Mouse (Mus musculus) adrenal gland, postnatal 4 days (tissue): ENCODE results near the gene Cox8a. TPM values are rescaled to one million over a fixed set of nuclear protein-coding genes. Genes with fewer than 3 reads are reported as not detected.

ENCODE experiments used
- DNase-seq, 2 experiments: peaks; one replicate each; pipeline ENCODE4 v3.0.0; 2021 to 2022; ENCODE audit warnings: low spot score in 2 of 2, mixed read lengths in 2 of 2
- long read RNA-seq, 2 experiments: library from polyadenylated mRNA; stranded (forward); transcript quantifications; one replicate each; pipeline ENCODE4 v2.0.0; 2021
- total RNA-seq, 2 experiments: library from RNA; stranded (reverse); gene quantifications; 2 replicates each; pipeline ENCODE4 v1.2.3; 2021

The Cox8a gene
- total RNA-seq, result 100 to 1,000 TPM; 687 to 720 TPM
- long read RNA-seq, experiment 1, transcript Cox8a-201 (2 exons, 550 nt), result major isoform, 827 of 838 reads
- long read RNA-seq, experiment 1, partial matches to known transcripts, result 0 of 838 reads
- long read RNA-seq, experiment 1, other reads (novel, unspliced or antisense), result 11 of 838 reads
- long read RNA-seq, experiment 2, transcript Cox8a-201 (2 exons, 550 nt), result major isoform, 605 of 617 reads
- long read RNA-seq, experiment 2, partial matches to known transcripts, result 4 of 617 reads
- long read RNA-seq, experiment 2, other reads (novel, unspliced or antisense), result 8 of 617 reads

- peak; percentile 84 to 94 for DNase-seq
Observed at GRCm38 (mm10) chr19:7217162-7217925, at the start of gene Cox8a. Cox8a (minus strand) TSS chr19:7217616.

- no peak for DNase-seq
Observed at GRCm38 (mm10) chr19:7266421-7266831, 49.0 kb upstream of the Cox8a start.

GRCm38 (mm10) chr19:7265478-7266191, 48.2 kb upstream of the Cox8a start:
- DNase-seq, result no peak

GRCm38 (mm10) chr19:7264766-7265331, 47.4 kb upstream of the Cox8a start:
- DNase-seq, result no peak

- peak; percentile 49 to 72 for DNase-seq
Observed at GRCm38 (mm10) chr19:7264088-7264765, 46.8 kb upstream of the Cox8a start.

GRCm38 (mm10) chr19:7262592-7262991, 45.2 kb upstream of the Cox8a start:
- no peak for DNase-seq

- no peak for DNase-seq
Observed at GRCm38 (mm10) chr19:7261964-7262363, 44.5 kb upstream of the Cox8a start.

GRCm38 (mm10) chr19:7261476-7261875, 44.1 kb upstream of the Cox8a start:
- DNase-seq, result no peak

- no peak for DNase-seq
Observed at GRCm38 (mm10) chr19:7257881-7258280, 40.5 kb upstream of the Cox8a start.

GRCm38 (mm10) chr19:7246021-7246420, 28.6 kb upstream of the Cox8a start:
- no peak for DNase-seq

GRCm38 (mm10) chr19:7240782-7241690, 23.6 kb upstream of the Cox8a start, which contains the start of gene Naa40:
Naa40 (minus strand) TSS chr19:7241183.
- peak; percentile 80 to 82 for DNase-seq

GRCm38 (mm10) chr19:7240291-7240690, 22.9 kb upstream of the Cox8a start:
- no peak for DNase-seq

- no peak for DNase-seq
Observed at GRCm38 (mm10) chr19:7239574-7239973, 22.2 kb upstream of the Cox8a start.

- no peak for DNase-seq
Observed at GRCm38 (mm10) chr19:7236742-7237141, 19.3 kb upstream of the Cox8a start.

GRCm38 (mm10) chr19:7236011-7236410, 18.6 kb upstream of the Cox8a start:
- DNase-seq, result no peak

- DNase-seq, result no peak
Observed at GRCm38 (mm10) chr19:7235461-7235860, 18.0 kb upstream of the Cox8a start.

- peak; percentile 35 to 68 for DNase-seq
Observed at GRCm38 (mm10) chr19:7234537-7235221, 17.3 kb upstream of the Cox8a start.

- DNase-seq, result no peak
Observed at GRCm38 (mm10) chr19:7226511-7226914, 9.1 kb upstream of the Cox8a start.

- no peak for DNase-seq
Observed at GRCm38 (mm10) chr19:7225096-7225690, 7.8 kb upstream of the Cox8a start.
